Mouse (Mus musculus): Measurements from ENCODE around the gene Dlst. TPM values are rescaled to one million over a fixed set of nuclear protein-coding genes. Genes with fewer than 3 reads are reported as not detected.

The Dlst gene
- polyA plus RNA-seq, 1 experiment from 2014 or later = 115 TPM

DNA sequence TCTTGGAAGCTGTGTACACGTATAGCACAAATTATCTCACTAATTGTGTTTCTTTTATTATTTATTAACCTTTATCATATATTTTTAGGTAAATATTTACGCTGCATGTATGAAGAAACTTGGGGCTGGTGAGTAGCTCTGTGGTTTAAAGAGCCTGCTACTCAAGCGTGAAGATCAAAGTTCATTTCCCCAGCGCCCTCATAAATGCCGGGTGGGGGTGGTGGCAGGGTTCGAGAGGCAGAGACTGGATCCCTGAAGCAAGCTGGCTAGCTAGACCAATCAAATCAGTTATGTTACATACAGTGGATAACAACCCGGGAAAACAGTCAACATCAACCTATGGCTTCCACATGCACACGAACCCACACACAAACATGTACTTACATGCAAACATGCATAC is 7.5 kb upstream of the Dlst start:
- DNase-seq (no peak), ATAC-seq (ENCODE audit: insufficient read depth) (no peak)
- WGBS = 69% methylated on average over 8 of the region's 8 CpGs
- H3K4me3 ChIP-seq (ENCODE audit: low read depth, low read length) = no peak overlapping the region
- H3K4me2 ChIP-seq = no peak overlapping the region
- H3K27me3 ChIP-seq (ENCODE audit: insufficient read depth, low read length) = no peaks in the 10 kb centered on the region
- H3K9ac ChIP-seq = no peak overlapping the region
- H3K27ac ChIP-seq (ENCODE audit: low read depth) = no peak overlapping the region
- H3K9me3 ChIP-seq (ENCODE audit: low read depth, low read length) = no peaks in the 10 kb centered on the region
- H3K4me1 ChIP-seq (ENCODE audit: insufficient read depth) = 0 out of 2 replicates have a peak, but pooled peaks cover 4% of the 10 kb centered on the region
- no peaks in the 10 kb centered on the region for H3K36me3 ChIP-seq (ENCODE audit: insufficient read depth)
- no peak for TF ChIP-seq CTCF (IDR thresholded peaks at IDR 0.05; ENCODE audit: low read depth)

DNA sequence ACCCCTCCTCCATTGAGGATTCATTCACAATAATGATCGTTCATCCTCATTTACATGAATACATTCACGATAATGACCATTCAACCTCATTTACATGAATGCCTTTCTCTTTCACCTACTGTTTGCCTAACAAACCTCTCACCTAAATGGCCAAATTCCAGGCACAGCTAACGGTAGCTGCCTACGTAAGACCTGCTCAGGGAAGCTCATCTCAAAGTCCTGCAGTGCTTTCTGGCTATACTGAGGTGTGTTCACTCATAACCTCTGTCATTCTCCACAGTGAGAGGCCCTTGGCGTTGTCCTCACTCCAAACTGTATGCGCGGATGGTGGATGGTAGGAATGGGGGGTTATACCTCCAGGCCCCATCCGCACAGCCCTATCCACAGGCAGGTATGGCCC is 5.8 kb upstream of the Dlst start:
- DNase-seq (no peak), ATAC-seq (ENCODE audit: insufficient read depth) (no peak)
- TF ChIP-seq CTCF (IDR thresholded peaks at IDR 0.05; ENCODE audit: low read depth) = no peak
- H3K36me3 ChIP-seq (ENCODE audit: insufficient read depth) = no peaks in the 10 kb centered on the region
- peaks cover 5% of the 10 kb centered on the region; the same call in 1 of the 2 replicates for H3K4me1 ChIP-seq (ENCODE audit: insufficient read depth)
- no peak overlapping the region for H3K9ac ChIP-seq
- no peak overlapping the region for H3K27ac ChIP-seq (ENCODE audit: low read depth)
- H3K9me3 ChIP-seq (ENCODE audit: low read depth, low read length) = no peaks in the 10 kb centered on the region
- H3K27me3 ChIP-seq (ENCODE audit: insufficient read depth, low read length) = no peaks in the 10 kb centered on the region
- 85% methylated on average over 8 of the region's 8 CpGs for WGBS
- H3K4me3 ChIP-seq (ENCODE audit: low read depth, low read length) = no peak overlapping the region
- H3K4me2 ChIP-seq = no peak overlapping the region

DNA sequence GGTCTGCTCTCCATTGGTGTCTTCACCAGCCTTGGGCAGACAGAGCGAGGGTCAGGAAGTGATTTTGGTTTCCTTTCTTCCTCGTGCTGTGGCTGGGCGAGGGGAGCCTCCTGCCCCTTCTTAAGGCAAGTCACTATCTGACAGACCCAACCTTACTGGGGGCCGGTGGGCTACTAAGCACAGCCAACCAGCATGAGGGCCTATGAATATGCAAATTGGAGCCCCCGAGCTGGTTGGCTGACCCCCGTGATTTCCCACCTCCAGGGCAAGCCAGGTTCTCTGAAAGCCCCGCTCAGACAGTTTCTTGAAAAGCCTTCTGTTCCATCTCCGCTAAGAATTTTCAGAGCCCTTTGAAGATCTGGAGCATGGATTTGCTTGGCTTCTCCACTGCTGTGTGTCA is 4.3 kb upstream of the Dlst start:
- WGBS = 2% methylated on average over 8 of the region's 8 CpGs

DNA sequence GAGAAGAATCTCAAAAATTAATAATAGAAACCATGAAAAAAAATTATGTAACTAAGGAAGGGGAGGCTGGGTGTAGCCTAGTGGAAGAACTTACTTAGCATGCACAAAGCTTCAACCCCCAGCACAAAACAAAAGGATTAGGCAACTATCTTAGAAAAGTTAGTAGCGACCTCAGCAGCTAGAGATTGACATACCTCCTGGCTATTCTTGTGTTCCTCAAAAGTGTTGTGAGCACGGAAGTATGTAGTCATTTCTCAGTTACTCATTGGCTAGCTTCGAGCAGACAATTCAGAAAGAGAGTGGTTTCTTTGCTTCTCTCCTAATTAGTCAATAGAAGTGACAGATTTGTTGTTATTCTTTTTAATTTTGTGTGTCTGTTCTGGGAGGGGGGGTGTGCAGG is 2.0 kb upstream of the Dlst start:
- Histone ChIP-seq H3K36me3 (ENCODE audit: insufficient read depth) (peaks cover 9% of the 10 kb centered on the region), H3K4me2 (no peak overlapping the region), H3K9ac (no peak overlapping the region), H3K4me3 (ENCODE audit: low read depth, low read length) (no peak overlapping the region), H3K9me3 (ENCODE audit: low read depth, low read length) (no peaks in the 10 kb centered on the region), H3K27ac (ENCODE audit: low read depth) (no peak overlapping the region), H3K4me1 (ENCODE audit: insufficient read depth) (peaks cover 17% of the 10 kb centered on the region), H3K27me3 (ENCODE audit: insufficient read depth, low read length) (no peaks in the 10 kb centered on the region)
- DNase-seq (no peak), ATAC-seq (ENCODE audit: insufficient read depth) (no peak)
- TF ChIP-seq CTCF (IDR thresholded peaks at IDR 0.05; ENCODE audit: low read depth) = no peak
- WGBS = 59% methylated on average over 3 of the region's 3 CpGs

More for the DNA sequence above, 4.3 kb upstream of the Dlst start:
- H3K27me3 ChIP-seq (ENCODE audit: insufficient read depth, low read length) = no peaks in the 10 kb centered on the region
- H3K27ac ChIP-seq (ENCODE audit: low read depth) = no peak overlapping the region
- ATAC-seq (ENCODE audit: insufficient read depth) = no peak
- no peaks in the 10 kb centered on the region for H3K36me3 ChIP-seq (ENCODE audit: insufficient read depth)
- no peak overlapping the region for H3K9ac ChIP-seq
- H3K4me1 ChIP-seq (ENCODE audit: insufficient read depth) = peaks cover 7% of the 10 kb centered on the region; the same call in 1 of the 2 replicates
- H3K9me3 ChIP-seq (ENCODE audit: low read depth, low read length) = no peaks in the 10 kb centered on the region
- peak; percentile 20 for DNase-seq
- TF ChIP-seq CTCF (IDR thresholded peaks at IDR 0.05; ENCODE audit: low read depth) = no peak
- H3K4me2 ChIP-seq = peak overlapping the region; percentile 36; the same call in 1 of the 2 replicates
- H3K4me3 ChIP-seq (ENCODE audit: low read depth, low read length) = no peak overlapping the region; the same call in 1 of the 2 replicates

DNA sequence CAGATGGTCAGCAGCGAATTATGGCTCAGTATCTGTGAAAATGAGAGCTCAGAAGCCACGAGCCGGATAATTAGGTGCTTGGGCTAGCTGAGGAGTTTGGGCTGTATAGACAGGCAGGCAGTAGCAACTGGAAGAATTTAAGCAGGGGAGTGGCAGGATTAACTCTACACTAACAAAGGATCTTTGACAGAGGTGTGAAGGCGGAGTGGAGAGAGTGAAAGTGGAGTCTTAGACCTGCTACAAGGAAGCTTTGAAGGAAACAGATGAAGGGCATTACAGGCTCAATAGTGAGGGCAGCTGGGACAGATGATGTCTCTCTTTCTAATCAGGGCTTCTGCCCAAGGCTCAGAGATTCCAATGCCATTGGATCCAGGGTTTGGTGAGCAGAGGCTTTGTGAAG is 1.2 kb upstream of the Dlst start:
- ATAC-seq (ENCODE audit: insufficient read depth) (no peak), DNase-seq (no peak)
- no peak overlapping the region; the same call in 1 of the 2 replicates for H3K9ac ChIP-seq
- H3K27me3 ChIP-seq (ENCODE audit: insufficient read depth, low read length) = no peaks in the 10 kb centered on the region
- H3K4me1 ChIP-seq (ENCODE audit: insufficient read depth) = peaks cover 17% of the 10 kb centered on the region
- no peak for TF ChIP-seq CTCF (IDR thresholded peaks at IDR 0.05; ENCODE audit: low read depth)
- H3K9me3 ChIP-seq (ENCODE audit: low read depth, low read length) = no peaks in the 10 kb centered on the region
- H3K4me2 ChIP-seq = peak overlapping the region; percentile 81
- no peak overlapping the region for H3K27ac ChIP-seq (ENCODE audit: low read depth)
- no peak overlapping the region for H3K4me3 ChIP-seq (ENCODE audit: low read depth, low read length)
- WGBS = 55% methylated on average over 4 of the region's 4 CpGs
- H3K36me3 ChIP-seq (ENCODE audit: insufficient read depth) = peaks cover 11% of the 10 kb centered on the region

DNA sequence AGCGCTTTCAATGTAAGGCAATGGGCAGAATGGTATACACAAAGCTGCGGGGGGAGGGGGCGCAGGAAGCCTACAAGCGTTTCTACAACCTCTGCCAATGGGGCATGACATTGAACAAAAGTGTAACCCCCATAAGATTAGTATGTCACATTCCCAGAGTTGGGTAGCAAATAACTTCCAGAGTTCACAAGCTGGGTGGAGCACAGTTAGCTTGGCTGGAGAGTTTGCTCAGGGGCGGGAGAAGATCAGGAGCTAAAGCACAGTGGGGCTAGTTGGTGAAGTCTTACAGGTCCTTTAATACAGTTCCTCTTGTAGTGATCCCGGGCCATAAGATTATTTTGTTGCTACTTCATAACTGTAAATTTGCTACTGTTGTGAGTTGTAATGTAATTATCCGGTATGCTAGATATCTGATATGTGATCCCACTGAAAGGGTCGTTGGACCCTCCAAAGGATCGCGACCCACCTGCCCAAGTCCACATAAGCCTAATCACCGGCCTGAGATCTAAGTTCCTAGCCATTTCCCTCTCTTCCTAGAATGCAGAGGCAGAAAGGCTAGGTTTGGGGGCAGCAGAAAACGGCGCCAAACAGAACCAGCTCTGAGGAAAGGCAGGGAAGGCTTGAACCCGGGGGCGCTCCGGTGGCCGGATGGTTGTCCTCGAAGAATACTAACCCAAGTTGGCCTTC is 479 bp upstream of the Dlst start:
- peak; percentile 33 for ATAC-seq (ENCODE audit: insufficient read depth)
- H3K9ac ChIP-seq = peak overlapping the region; percentile 95

DNA sequence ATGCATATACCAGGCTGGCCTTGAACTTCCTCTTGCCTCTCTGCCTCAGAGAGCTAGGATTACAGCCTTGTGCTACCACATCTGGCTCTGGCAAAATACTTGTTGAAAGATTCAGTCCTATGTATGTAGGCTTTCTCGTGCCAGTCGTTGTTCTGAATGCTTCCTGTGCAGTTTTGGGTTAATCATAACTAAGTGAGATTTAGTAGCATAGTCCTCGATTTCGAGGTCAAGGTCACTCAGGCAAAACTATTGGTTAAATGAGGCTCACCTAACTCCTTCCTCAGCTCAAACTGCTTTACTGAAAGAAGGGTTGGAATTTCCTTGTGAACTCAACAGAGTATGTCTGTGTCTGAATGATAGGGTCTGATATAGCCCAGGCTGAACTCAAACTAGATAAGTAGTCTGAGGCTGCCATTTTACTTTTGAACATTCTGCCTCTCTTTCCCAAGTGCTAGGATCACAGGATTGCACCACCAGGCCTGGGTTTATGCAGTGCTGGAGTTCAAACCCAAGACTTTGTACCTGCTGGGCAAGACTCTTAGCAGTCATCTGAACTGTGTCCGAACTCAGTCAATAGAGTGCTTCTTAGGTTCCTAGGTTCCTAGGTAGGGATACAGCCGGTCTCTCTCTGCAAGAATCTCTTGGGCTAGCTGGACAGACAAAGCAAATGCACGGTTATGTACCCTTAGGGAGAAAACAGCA is 2.1 kb downstream of the Dlst start:
- no peak for ATAC-seq (ENCODE audit: insufficient read depth)
- 84% methylated on average over 7 of the region's 7 CpGs for WGBS
- H3K27ac ChIP-seq (ENCODE audit: low read depth) = no peak overlapping the region

More for the DNA sequence above, 479 bp upstream of the Dlst start:
- Histone ChIP-seq H3K27ac (ENCODE audit: low read depth) (peak overlapping the region; percentile 87), H3K4me2 (peak overlapping the region; percentile 81), H3K9me3 (ENCODE audit: low read depth, low read length) (no peaks in the 10 kb centered on the region), H3K36me3 (ENCODE audit: insufficient read depth) (peaks cover 15% of the 10 kb centered on the region), H3K4me1 (ENCODE audit: insufficient read depth) (peaks cover 17% of the 10 kb centered on the region), H3K27me3 (ENCODE audit: insufficient read depth, low read length) (no peaks in the 10 kb centered on the region), H3K4me3 (ENCODE audit: low read depth, low read length) (peak overlapping the region; percentile 98)
- DNase-seq = peak; percentile 43
- WGBS = 12% methylated on average over 18 of the region's 18 CpGs
- no peak for TF ChIP-seq CTCF (IDR thresholded peaks at IDR 0.05; ENCODE audit: low read depth)

More for the DNA sequence above, 2.1 kb downstream of the Dlst start:
- Histone ChIP-seq H3K4me3 (ENCODE audit: low read depth, low read length) (peak overlapping the region; percentile 98; the same call in 1 of the 2 replicates), H3K9me3 (ENCODE audit: low read depth, low read length) (no peaks in the 10 kb centered on the region), H3K4me1 (ENCODE audit: insufficient read depth) (peaks cover 14% of the 10 kb centered on the region), H3K4me2 (peak overlapping the region; percentile 81), H3K27me3 (ENCODE audit: insufficient read depth, low read length) (no peaks in the 10 kb centered on the region), H3K9ac (peak overlapping the region; percentile 95; the same call in 1 of the 2 replicates), H3K36me3 (ENCODE audit: insufficient read depth) (peaks cover 27% of the 10 kb centered on the region)
- no peak for DNase-seq
- no peak for TF ChIP-seq CTCF (IDR thresholded peaks at IDR 0.05; ENCODE audit: low read depth)

All from lung, embryonic 14.5 days (tissue).